Mouse (Mus musculus) midbrain, embryonic 14.5 days (tissue): ENCODE measurements around the gene Slc44a3. TPM values are rescaled to one million over a fixed set of nuclear protein-coding genes. Genes with fewer than 3 reads are reported as not detected.

ENCODE experiments used
- ATAC-seq: fragments of 200-750 bp; cut with Nextera tagmentation; 2 replicates; pipeline ENCODE4 v1.8.0; 2017; ENCODE audit warnings: moderate number of reproducible peaks, moderate library complexity; ENCODE audit not compliant: low FRiP score, low TSS enrichment
- DNase-seq: peaks from one replicate; pipeline ENCODE4 v3.0.0-alpha.2; 2015
- H3K27ac ChIP-seq: fragments of 300-500 bp; sonication (generic); replicated peaks from 2 replicates; pipeline ENCODE4 v1.5.1; 2014; ENCODE audit warnings: mild to moderate bottlenecking, low read depth, low read length, moderate library complexity
- H3K27me3 ChIP-seq: fragments of 300-500 bp; sonication (generic); 2 replicates; pipeline ENCODE4 v1.6.1; 2014; ENCODE audit warnings: low read length, control low read depth, mixed read lengths; ENCODE audit not compliant: control insufficient read depth, insufficient read depth
- H3K36me3 ChIP-seq: fragments of 300-500 bp; sonication (generic); 2 replicates; pipeline ENCODE4 v1.6.1; 2014; ENCODE audit warnings: low read length, control low read depth; ENCODE audit not compliant: control insufficient read depth, insufficient read depth
- H3K4me1 ChIP-seq: fragments of 300-500 bp; sonication (generic); 2 replicates; pipeline ENCODE4 v1.6.1; 2014; ENCODE audit warnings: mild to moderate bottlenecking, antibody characterized with exemption, low read length, control low read depth; ENCODE audit not compliant: control insufficient read depth, insufficient read depth
- H3K4me2 ChIP-seq: fragments of 300-500 bp; sonication (generic); 2 replicates; pipeline ENCODE4 v1.6.1; 2014; ENCODE audit warnings: mild to moderate bottlenecking, low read length, moderate library complexity
- H3K4me3 ChIP-seq: fragments of 300-500 bp; sonication (generic); replicated peaks from 2 replicates; pipeline ENCODE4 v1.5.1; 2014; ENCODE audit warnings: low read depth, low read length
- H3K9ac ChIP-seq: fragments of 300-500 bp; sonication (generic); replicated peaks from 2 replicates; pipeline ENCODE4 v1.6.1; 2014; ENCODE audit warnings: mild to moderate bottlenecking, low read length, moderate library complexity
- H3K9me3 ChIP-seq: fragments of 300-500 bp; sonication (generic); 2 replicates; pipeline ENCODE4 v1.6.1; 2016; ENCODE audit warnings: low read length, control low read depth, mixed read lengths; ENCODE audit not compliant: control insufficient read depth
- WGBS: fragments of 180-500 bp; shearing (Covaris S2); extraction: QIAGEN DNeasy Blood & Tissue Kit; methylation state at CpG from one replicate; pipeline ENCODE4 v1.1.7; 2014; 5-methylcytosine and 5-hydroxymethylcytosine counted together
- polyA plus RNA-seq: library from polyadenylated mRNA; unstranded; fragments of >200 nt; fragmentation: Nextera tagmentation; extraction: Ambion mirVana; gene quantifications from 2 replicates; pipeline ENCODE4 v1.2.1, GENCODE M21; 2014

Gene Slc44a3
- polyA plus RNA-seq, 1 experiment from 2014 or later, result 0.63 TPM

GRCm38 (mm10) chr3:121428230-121428629 lies 104.0 kb downstream of the Slc44a3 start:
- Histone ChIP-seq H3K4me2 (peak overlapping the region; percentile 90), H3K27me3 (peaks cover 6% of the 10 kb centered on the region; the same call in 1 of the 2 replicates), H3K4me1 (peaks cover 37% of the 10 kb centered on the region), H3K9ac (peak overlapping the region; percentile 96), H3K9me3 (no peaks in the 10 kb centered on the region), H3K27ac (peak overlapping the region; percentile 97), H3K36me3 (no peaks in the 10 kb centered on the region), H3K4me3 (peak overlapping the region; percentile 95)
- DNase-seq (no peak), ATAC-seq (no peak)
- 6% methylated on average over 8 of the region's 8 CpGs for WGBS

GRCm38 (mm10) chr3:121427520-121427908 lies 104.7 kb downstream of the Slc44a3 start:
- Histone ChIP-seq H3K4me2 (peak overlapping the region; percentile 90), H3K27me3 (peaks cover 6% of the 10 kb centered on the region; the same call in 1 of the 2 replicates), H3K36me3 (no peaks in the 10 kb centered on the region), H3K27ac (peak overlapping the region; percentile 97), H3K4me3 (peak overlapping the region; percentile 95), H3K4me1 (peaks cover 37% of the 10 kb centered on the region), H3K9ac (peak overlapping the region; percentile 96), H3K9me3 (no peaks in the 10 kb centered on the region)
- WGBS, result under 1% methylated on average over 13 of the region's 13 CpGs
- ATAC-seq, result peak; percentile 81
- DNase-seq, result peak; percentile 87

GRCm38 (mm10) chr3:121426621-121427519 lies 105.3 kb downstream of the Slc44a3 start:
- no peaks in the 10 kb centered on the region for H3K9me3 ChIP-seq
- DNase-seq (peak; percentile 82), ATAC-seq (peak; percentile 73)
- no peaks in the 10 kb centered on the region for H3K36me3 ChIP-seq
- peak overlapping the region; percentile 95 for H3K4me3 ChIP-seq
- peaks cover 6% of the 10 kb centered on the region; the same call in 1 of the 2 replicates for H3K27me3 ChIP-seq
- H3K9ac ChIP-seq, result peak overlapping the region; percentile 96
- H3K27ac ChIP-seq, result peak overlapping the region; percentile 97
- peak overlapping the region; percentile 90 for H3K4me2 ChIP-seq
- under 1% methylated on average over 93 of the region's 93 CpGs for WGBS
- peaks cover 31% of the 10 kb centered on the region for H3K4me1 ChIP-seq

GRCm38 (mm10) chr3:121425861-121426620 lies 106.2 kb downstream of the Slc44a3 start, which contains the start of gene Cnn3:
Cnn3 (plus strand) TSS chr3:121426497.
- peak within 1 kb of the TSS; percentile 95 for H3K4me3 ChIP-seq
- H3K36me3 ChIP-seq, result no peaks in the 10 kb centered on the region
- H3K27ac ChIP-seq, result peak within 1 kb of the TSS; percentile 97
- peak within 1 kb of the TSS; percentile 90 for H3K4me2 ChIP-seq
- H3K9me3 ChIP-seq, result no peaks in the 10 kb centered on the region
- under 1% methylated on average over 58 of the region's 66 CpGs for WGBS
- ATAC-seq, result peak; percentile 93
- H3K27me3 ChIP-seq, result peaks cover 6% of the 10 kb centered on the region; the same call in 1 of the 2 replicates
- H3K9ac ChIP-seq, result peak within 1 kb of the TSS; percentile 96
- DNase-seq, result peak; percentile 96
- peaks cover 29% of the 10 kb centered on the region for H3K4me1 ChIP-seq

GRCm38 (mm10) chr3:121422405-121422804 lies 109.8 kb downstream of the Slc44a3 start:
- ATAC-seq (no peak), DNase-seq (no peak)
- no peak overlapping the region for H3K27ac ChIP-seq
- H3K36me3 ChIP-seq, result no peaks in the 10 kb centered on the region
- H3K27me3 ChIP-seq, result peaks cover 6% of the 10 kb centered on the region; the same call in 1 of the 2 replicates
- H3K9me3 ChIP-seq, result no peaks in the 10 kb centered on the region
- no peak overlapping the region for H3K9ac ChIP-seq
- no peak overlapping the region for H3K4me3 ChIP-seq
- no peak overlapping the region for H3K4me2 ChIP-seq
- H3K4me1 ChIP-seq, result peaks cover 3% of the 10 kb centered on the region; the same call in 1 of the 2 replicates
- WGBS, result 81% methylated on average over 8 of the region's 8 CpGs

- ATAC-seq, result no peak
- H3K9ac ChIP-seq, result no peak overlapping the region
- no peaks in the 10 kb centered on the region for H3K9me3 ChIP-seq
Measured at GRCm38 (mm10) chr3:121418850-121419435, 113.3 kb downstream of the Slc44a3 start.

GRCm38 (mm10) chr3:121418251-121418601 lies 114.0 kb downstream of the Slc44a3 start:
- H3K27ac ChIP-seq, result no peak overlapping the region
- no peak overlapping the region for H3K4me3 ChIP-seq
- no peaks in the 10 kb centered on the region for H3K36me3 ChIP-seq
- ATAC-seq, result no peak
- peak; percentile 17 for DNase-seq
- H3K27me3 ChIP-seq, result no peaks in the 10 kb centered on the region
- no peaks in the 10 kb centered on the region for H3K9me3 ChIP-seq
- 0 out of 2 replicates have a peak, but pooled peaks cover 3% of the 10 kb centered on the region for H3K4me1 ChIP-seq
- WGBS, result 12% methylated on average over 6 of the region's 6 CpGs
- no peak overlapping the region for H3K9ac ChIP-seq
- H3K4me2 ChIP-seq, result no peak overlapping the region

More at GRCm38 (mm10) chr3:121418850-121419435, 113.3 kb downstream of the Slc44a3 start:
- Histone ChIP-seq H3K27ac (no peak overlapping the region), H3K4me2 (no peak overlapping the region), H3K4me3 (no peak overlapping the region), H3K27me3 (no peaks in the 10 kb centered on the region), H3K36me3 (no peaks in the 10 kb centered on the region), H3K4me1 (0 out of 2 replicates have a peak, but pooled peaks cover 3% of the 10 kb centered on the region)
- DNase-seq, result no peak
- WGBS, result 78% methylated on average over 9 of the region's 9 CpGs
